Mouse (Mus musculus): ENCODE data around the gene Zcwpw1. TPM values are rescaled to one million over a fixed set of nuclear protein-coding genes. Genes with fewer than 3 reads are reported as not detected.

The Zcwpw1 gene
- polyA plus RNA-seq, 2 experiments = 2.4 to 3.1 TPM

DNA sequence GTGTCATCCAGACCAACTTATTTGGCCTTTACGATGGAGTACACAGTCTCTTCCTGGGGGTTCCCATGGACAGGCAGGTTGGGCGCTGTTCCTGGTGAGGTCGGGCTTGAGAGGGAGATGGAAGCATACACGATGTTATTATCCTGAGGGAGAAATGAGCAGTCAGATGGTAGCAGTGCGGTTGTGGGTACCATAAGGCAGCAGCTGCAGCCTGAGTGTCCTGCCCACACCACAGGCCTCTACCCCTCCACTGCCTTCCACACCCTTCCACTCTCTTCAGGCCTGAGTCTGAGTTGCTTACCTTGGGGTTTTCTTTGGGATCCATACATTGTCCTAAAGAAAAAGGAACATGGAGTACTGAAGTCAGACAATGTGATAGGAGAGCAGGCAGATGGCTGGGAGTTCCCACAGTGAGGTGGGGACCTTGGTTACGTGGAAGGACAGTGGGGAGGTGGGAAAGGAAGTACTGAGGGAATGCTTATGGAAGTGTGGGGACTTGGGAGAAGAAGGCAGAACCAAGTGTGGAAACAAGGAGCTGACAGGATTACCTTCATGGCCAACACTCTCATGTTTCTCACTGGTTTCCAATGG lies 36.0 kb downstream of the Zcwpw1 start:
- no peak for ATAC-seq (ENCODE audit: insufficient read depth)
- 55% methylated on average over 6 of the region's 6 CpGs for WGBS (ENCODE audit: insufficient replicate concordance)

GRCm38 (mm10) chr5:137825030-137825429 lies 37.4 kb downstream of the Zcwpw1 start:
- H3K36me3 ChIP-seq (replicated peaks; ENCODE audit: control insufficient read depth, insufficient read depth, low read depth) = no peaks in the 10 kb centered on the region
- no peak overlapping the region for H3K4me3 ChIP-seq (ENCODE audit: insufficient read depth in 1 of 2, low read depth in 2 of 2, low read length in 2 of 2)
- H3K9ac ChIP-seq (replicated peaks) = no peak overlapping the region
- H3K27me3 ChIP-seq (ENCODE audit: control insufficient read depth, insufficient read depth, low read length) = no peaks in the 10 kb centered on the region
- no peak overlapping the region for H3K4me2 ChIP-seq (ENCODE audit: low read depth)
- TF ChIP-seq CTCF (IDR thresholded peaks at IDR 0.05; ENCODE audit: low read depth) (no peak), EP300 (IDR thresholded peaks at IDR 0.05; ENCODE audit: low read depth) (no peak)
- H3K4me1 ChIP-seq (replicated peaks; ENCODE audit: control insufficient read depth in 2 of 2, insufficient read depth in 2 of 2, low read length in 1 of 2) = 0 out of 4 replicates have a peak, but pooled peaks cover 0 to 2% of the 10 kb centered on the region in 2 experiments
- 55% methylated on average over 3 of the region's 3 CpGs for WGBS (ENCODE audit: insufficient replicate concordance)
- DNase-seq (ENCODE audit: low read depth in 3 of 3, low spot score in 3 of 3) (no peak), ATAC-seq (ENCODE audit: insufficient read depth) (no peak)
- no peaks in the 10 kb centered on the region for H3K9me3 ChIP-seq (ENCODE audit: control insufficient read depth, low read length)
- H3K27ac ChIP-seq = no peak overlapping the region

More for the DNA sequence above, 36.0 kb downstream of the Zcwpw1 start:
- no peak for DNase-seq (ENCODE audit: low read depth in 3 of 3, low spot score in 3 of 3)
- no peak for TF ChIP-seq CTCF (IDR thresholded peaks at IDR 0.05; ENCODE audit: low read depth)
- TF ChIP-seq EP300 (IDR thresholded peaks at IDR 0.05; ENCODE audit: low read depth) = no peak
- H3K4me3 ChIP-seq (ENCODE audit: insufficient read depth in 1 of 2, low read depth in 2 of 2, low read length in 2 of 2) = no peak overlapping the region
- H3K27me3 ChIP-seq (ENCODE audit: control insufficient read depth, insufficient read depth, low read length) = no peaks in the 10 kb centered on the region
- H3K4me1 ChIP-seq (replicated peaks; ENCODE audit: control insufficient read depth in 2 of 2, insufficient read depth in 2 of 2, low read length in 1 of 2) = 0 out of 4 replicates have a peak, but pooled peaks cover 0 to 2% of the 10 kb centered on the region in 2 experiments
- H3K36me3 ChIP-seq (replicated peaks; ENCODE audit: control insufficient read depth, insufficient read depth, low read depth) = no peaks in the 10 kb centered on the region
- H3K27ac ChIP-seq = no peak overlapping the region
- H3K4me2 ChIP-seq (ENCODE audit: low read depth) = no peak overlapping the region
- no peak overlapping the region for H3K9ac ChIP-seq (replicated peaks)
- no peaks in the 10 kb centered on the region for H3K9me3 ChIP-seq (ENCODE audit: control insufficient read depth, low read length)

DNA sequence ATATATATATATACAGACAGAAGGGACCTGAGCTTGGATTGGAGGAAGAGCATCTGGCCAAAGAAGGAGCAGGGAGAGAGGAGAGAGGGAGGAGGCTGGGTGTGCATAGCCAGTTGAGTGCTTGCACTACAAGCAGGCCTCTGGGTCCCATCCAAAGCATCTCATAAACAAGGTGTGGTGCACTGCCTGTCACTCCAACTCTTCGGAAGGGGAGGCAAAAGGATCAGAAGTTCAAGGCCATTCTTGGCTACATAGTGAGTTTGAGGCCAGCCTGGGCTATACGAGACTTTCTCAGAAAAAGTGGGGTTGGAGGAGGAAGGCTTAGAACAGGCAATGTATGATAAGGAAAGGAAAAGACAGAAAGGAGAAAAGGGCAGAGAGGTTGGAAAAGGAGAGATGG lies 38.4 kb downstream of the Zcwpw1 start:
- Histone ChIP-seq H3K9me3 (ENCODE audit: control insufficient read depth, low read length) (no peaks in the 10 kb centered on the region), H3K9ac (replicated peaks) (no peak overlapping the region), H3K27me3 (ENCODE audit: control insufficient read depth, insufficient read depth, low read length) (no peaks in the 10 kb centered on the region), H3K4me2 (ENCODE audit: low read depth) (no peak overlapping the region), H3K27ac (no peak overlapping the region), H3K4me3 (ENCODE audit: insufficient read depth in 1 of 2, low read depth in 2 of 2, low read length in 2 of 2) (no peak overlapping the region), H3K36me3 (replicated peaks; ENCODE audit: control insufficient read depth, insufficient read depth, low read depth) (no peaks in the 10 kb centered on the region), H3K4me1 (replicated peaks; ENCODE audit: control insufficient read depth in 2 of 2, insufficient read depth in 2 of 2, low read length in 1 of 2) (peaks cover 0 to 5% of the 10 kb centered on the region in 2 experiments; a peak in 2 of 4 replicates)
- no peak for TF ChIP-seq EP300 (IDR thresholded peaks at IDR 0.05; ENCODE audit: low read depth)
- 31% methylated on average over 2 of the region's 2 CpGs for WGBS (ENCODE audit: insufficient replicate concordance)
- no peak for DNase-seq (ENCODE audit: low read depth in 3 of 3, low spot score in 3 of 3)
- ATAC-seq (ENCODE audit: insufficient read depth) = no peak

DNA sequence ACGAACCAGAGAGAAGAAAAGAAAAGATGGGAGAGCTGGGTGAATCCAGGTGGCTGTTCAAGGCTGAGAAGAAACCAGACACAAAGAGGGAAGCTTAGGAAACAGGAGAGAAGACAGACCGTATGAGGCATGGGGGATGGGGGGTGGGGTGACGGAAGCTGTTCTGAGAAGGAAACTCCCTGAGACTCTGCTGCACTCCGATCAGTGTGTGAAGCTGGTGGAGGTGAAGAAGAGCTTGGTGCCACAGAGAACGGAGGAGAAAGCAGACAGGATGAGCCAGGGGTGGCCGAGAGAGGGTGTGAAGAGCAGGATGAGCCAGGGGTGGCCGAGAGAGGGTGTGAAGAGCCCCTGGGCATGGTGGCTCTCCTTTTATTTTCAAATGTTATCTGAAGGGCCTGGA lies 38.8 kb downstream of the Zcwpw1 start:
- Histone ChIP-seq H3K9ac (replicated peaks) (no peak overlapping the region), H3K4me1 (replicated peaks; ENCODE audit: control insufficient read depth in 2 of 2, insufficient read depth in 2 of 2, low read length in 1 of 2) (peaks cover 0 to 6% of the 10 kb centered on the region in 2 experiments; a peak in 2 of 4 replicates), H3K4me2 (ENCODE audit: low read depth) (no peak overlapping the region), H3K9me3 (ENCODE audit: control insufficient read depth, low read length) (no peaks in the 10 kb centered on the region), H3K4me3 (ENCODE audit: insufficient read depth in 1 of 2, low read depth in 2 of 2, low read length in 2 of 2) (no peak overlapping the region), H3K27ac (no peak overlapping the region), H3K36me3 (replicated peaks; ENCODE audit: control insufficient read depth, insufficient read depth, low read depth) (no peaks in the 10 kb centered on the region), H3K27me3 (ENCODE audit: control insufficient read depth, insufficient read depth, low read length) (no peaks in the 10 kb centered on the region)
- TF ChIP-seq EP300 (IDR thresholded peaks at IDR 0.05; ENCODE audit: low read depth) (no peak), CTCF (IDR thresholded peaks at IDR 0.05; ENCODE audit: low read depth) (no peak)
- ATAC-seq (ENCODE audit: insufficient read depth) (no peak), DNase-seq (ENCODE audit: low read depth in 3 of 3, low spot score in 3 of 3) (no peak)
- WGBS (ENCODE audit: insufficient replicate concordance) = 26% methylated on average over 7 of the region's 7 CpGs

DNA sequence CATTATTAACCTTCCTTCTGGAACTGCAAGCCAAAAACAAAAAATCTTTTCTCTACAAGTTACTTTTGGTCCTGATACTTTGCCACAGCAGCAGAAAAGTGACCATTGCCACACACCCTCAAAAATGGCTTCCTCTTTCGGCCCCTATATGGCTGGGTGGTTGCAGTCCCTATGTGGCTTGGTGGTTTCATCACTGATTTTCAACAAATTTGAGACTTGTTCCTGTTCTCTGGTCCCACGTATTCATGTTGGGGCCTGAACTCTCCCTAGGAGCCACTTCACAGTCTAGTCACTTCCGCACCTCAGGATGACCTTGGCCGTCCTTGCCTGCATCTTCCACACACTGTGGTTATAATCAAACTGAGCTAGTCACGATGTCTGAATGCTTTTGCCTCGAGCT lies 41.1 kb downstream of the Zcwpw1 start:
- Histone ChIP-seq H3K9me3 (ENCODE audit: control insufficient read depth, low read length) (no peaks in the 10 kb centered on the region), H3K36me3 (replicated peaks; ENCODE audit: control insufficient read depth, insufficient read depth, low read depth) (no peaks in the 10 kb centered on the region), H3K4me2 (ENCODE audit: low read depth) (no peak overlapping the region), H3K4me3 (ENCODE audit: insufficient read depth in 1 of 2, low read depth in 2 of 2, low read length in 2 of 2) (no peak overlapping the region), H3K27me3 (ENCODE audit: control insufficient read depth, insufficient read depth, low read length) (no peaks in the 10 kb centered on the region), H3K9ac (replicated peaks) (no peak overlapping the region), H3K4me1 (replicated peaks; ENCODE audit: control insufficient read depth in 2 of 2, insufficient read depth in 2 of 2, low read length in 1 of 2) (peaks cover 0 to 6% of the 10 kb centered on the region in 2 experiments; a peak in 2 of 4 replicates), H3K27ac (no peak overlapping the region)
- WGBS (ENCODE audit: insufficient replicate concordance) = 50% methylated on average over 6 of the region's 6 CpGs
- DNase-seq (ENCODE audit: low read depth in 3 of 3, low spot score in 3 of 3) (peak in 2 of 3 experiments; percentile 12 to 23), ATAC-seq (ENCODE audit: insufficient read depth) (no peak)
- no peak for TF ChIP-seq CTCF (IDR thresholded peaks at IDR 0.05; ENCODE audit: low read depth)
- TF ChIP-seq EP300 (IDR thresholded peaks at IDR 0.05; ENCODE audit: low read depth) = no peak
